ENCODE assay signal across 21 mouse cellular contexts in genomic region chr13:18875321-18875720, GRCm38 (mm10).
A peak's percentile ranks its signal among the peaks of the same experiment; 100 is the strongest.
DNase-seq lines count a peak whose midpoint lies in the region; ATAC-seq lines count a peak whose summit lies in the region.
"Had no signal": no experiment of that assay in that cellular context is flagged by ENCODE, and none has a peak within 500 bp of the region (broad histone marks: within the 10 kb centered on the region; RNA-seq: fewer than 3 reads in every experiment).

No protein-coding gene starts in this region.

- no peak overlapping the region for H3K4me2 ChIP-seq in kidney, embryonic 15.5 days
- no peak overlapping the region for H3K4me2 ChIP-seq in neural tube, embryonic 11.5 days (ENCODE audit: low read depth)
- H3K4me2 ChIP-seq in neural tube, embryonic 15.5 days: no peak overlapping the region
- H3K4me2 ChIP-seq in embryonic facial prominence, embryonic 14.5 days (ENCODE audit: low read depth, low read length): no peak overlapping the region
- H3K4me2 ChIP-seq: embryonic facial prominence, embryonic 15.5 days; hindbrain, embryonic 12.5 days; midbrain, embryonic 11.5 days had no signal

- no peaks in the 10 kb centered on the region for H3K4me1 ChIP-seq in kidney, embryonic 15.5 days
- no peaks in the 10 kb centered on the region for H3K4me1 ChIP-seq in neural tube, embryonic 11.5 days (ENCODE audit: control insufficient read depth, insufficient read depth, low read length)
- peaks cover 6% of the 10 kb centered on the region for H3K4me1 ChIP-seq in neural tube, embryonic 15.5 days
- H3K4me1 ChIP-seq in embryonic facial prominence, embryonic 14.5 days (ENCODE audit: control insufficient read depth, insufficient read depth, low read length): peaks cover 7% of the 10 kb centered on the region; the same call in 1 of the 2 replicates
- H3K4me1 ChIP-seq: embryonic facial prominence, embryonic 15.5 days; forebrain, embryonic 10.5 days; hindbrain, embryonic 12.5 days had no signal

- H3K9ac ChIP-seq in kidney, embryonic 15.5 days: no peak overlapping the region
- H3K9ac ChIP-seq in neural tube, embryonic 11.5 days (ENCODE audit: low read length): no peak overlapping the region
- no peak overlapping the region for H3K9ac ChIP-seq in neural tube, embryonic 15.5 days (replicated peaks)
- no peak overlapping the region for H3K9ac ChIP-seq in embryonic facial prominence, embryonic 14.5 days (ENCODE audit: low read depth, low read length)
- H3K9ac ChIP-seq: embryonic facial prominence, embryonic 15.5 days; hindbrain, embryonic 12.5 days had no signal

- peak; percentile 54; the same call in 1 of the 2 replicates for ATAC-seq in kidney, embryonic 15.5 days (replicated peaks; ENCODE audit: low FRiP score)
- ATAC-seq in neural tube, embryonic 11.5 days (ENCODE audit: insufficient read depth, low FRiP score, low TSS enrichment): no peak
- ATAC-seq in neural tube, embryonic 15.5 days (ENCODE audit: low FRiP score): no peak
- no peak for ATAC-seq in embryonic facial prominence, embryonic 14.5 days (ENCODE audit: low read depth)
- no peak for ATAC-seq in inflammation-experienced regulatory T-cells, adult 6 months
- ATAC-seq: forebrain, embryonic 16.5 days; lung, postnatal 0 days had no signal

- no peaks in the 10 kb centered on the region for H3K9me3 ChIP-seq in kidney, embryonic 15.5 days (replicated peaks)
- H3K9me3 ChIP-seq in neural tube, embryonic 11.5 days (ENCODE audit: control insufficient read depth, low read length): no peaks in the 10 kb centered on the region
- no peaks in the 10 kb centered on the region for H3K9me3 ChIP-seq in neural tube, embryonic 15.5 days (replicated peaks)
- no peaks in the 10 kb centered on the region for H3K9me3 ChIP-seq in embryonic facial prominence, embryonic 14.5 days (ENCODE audit: control insufficient read depth, low read length)
- H3K9me3 ChIP-seq: embryonic facial prominence, embryonic 15.5 days; forebrain, embryonic 10.5 days; hindbrain, embryonic 12.5 days had no signal

- H3K27me3 ChIP-seq in kidney, embryonic 15.5 days: no peaks in the 10 kb centered on the region
- no peaks in the 10 kb centered on the region for H3K27me3 ChIP-seq in neural tube, embryonic 11.5 days (ENCODE audit: control insufficient read depth, insufficient read depth, low read length)
- H3K27me3 ChIP-seq in neural tube, embryonic 15.5 days (replicated peaks): no peaks in the 10 kb centered on the region
- no peaks in the 10 kb centered on the region for H3K27me3 ChIP-seq in embryonic facial prominence, embryonic 14.5 days (replicated peaks; ENCODE audit: control insufficient read depth, insufficient read depth, low read length)
- H3K27me3 ChIP-seq: embryonic facial prominence, embryonic 15.5 days; hindbrain, embryonic 12.5 days had no signal

- no peak overlapping the region for H3K4me3 ChIP-seq in kidney, embryonic 15.5 days (replicated peaks)
- H3K4me3 ChIP-seq in neural tube, embryonic 11.5 days (ENCODE audit: low read depth, low read length): no peak overlapping the region
- no peak overlapping the region for H3K4me3 ChIP-seq in neural tube, embryonic 15.5 days (replicated peaks)
- H3K4me3 ChIP-seq in embryonic facial prominence, embryonic 14.5 days (ENCODE audit: low read depth, low read length): no peak overlapping the region
- H3K4me3 ChIP-seq: embryonic facial prominence, embryonic 15.5 days; forebrain, embryonic 10.5 days; heart, adult 2 months; hindbrain, embryonic 12.5 days had no signal

- H3K36me3 ChIP-seq in kidney, embryonic 15.5 days: no peaks in the 10 kb centered on the region
- no peaks in the 10 kb centered on the region for H3K36me3 ChIP-seq in neural tube, embryonic 11.5 days (ENCODE audit: control insufficient read depth, insufficient read depth, low read length)
- no peaks in the 10 kb centered on the region for H3K36me3 ChIP-seq in neural tube, embryonic 15.5 days
- H3K36me3 ChIP-seq in embryonic facial prominence, embryonic 14.5 days (ENCODE audit: control insufficient read depth, insufficient read depth, low read length): no peaks in the 10 kb centered on the region
- H3K36me3 ChIP-seq: embryonic facial prominence, embryonic 15.5 days; forebrain, embryonic 10.5 days; hindbrain, embryonic 12.5 days had no signal

- no peak for DNase-seq in kidney, postnatal 36 days
- peak; percentile 14 for DNase-seq in neural tube, embryonic 11.5 days (ENCODE audit: low spot score)
- peak; percentile 57 for DNase-seq in embryonic facial prominence, embryonic 14.5 days (ENCODE audit: low spot score)
- DNase-seq in c-Kit-positive CD71-positive TER-119-positive erythroid progenitor cells, embryonic 14.5 days (ENCODE audit: low spot score): no peak
- DNase-seq: adrenal gland, postnatal 25 days; cerebellum, adult 9-10 months; gastrocnemius, postnatal 36 days; heart, adult 2 months; kidney, adult 11 months; layer of hippocampus, adult 9-11 months; right cerebral cortex, postnatal 14 days; spleen, adult 18-20 months had no signal

- 8% methylated on average over 7 of the region's 7 CpGs for WGBS in kidney, embryonic 15.5 days
- 59% methylated on average over 7 of the region's 7 CpGs for WGBS in neural tube, embryonic 11.5 days
- WGBS in neural tube, embryonic 15.5 days: 55% methylated on average over 7 of the region's 7 CpGs
- 23% methylated on average over 7 of the region's 7 CpGs for WGBS in embryonic facial prominence, embryonic 14.5 days

- no peak overlapping the region for H3K27ac ChIP-seq in kidney, embryonic 15.5 days
- H3K27ac ChIP-seq in neural tube, embryonic 11.5 days (ENCODE audit: low read depth, low read length): no peak overlapping the region
- H3K27ac ChIP-seq in neural tube, embryonic 15.5 days (replicated peaks): no peak overlapping the region
- no peak overlapping the region for H3K27ac ChIP-seq in embryonic facial prominence, embryonic 14.5 days (replicated peaks; ENCODE audit: low read depth, low read length)
- H3K27ac ChIP-seq: embryonic facial prominence, embryonic 15.5 days; forebrain, embryonic 10.5 days; heart, adult 2 months; hindbrain, embryonic 12.5 days had no signal

Comparison
In these comparisons a context has a peak if more than half of its experiments do, and no peak if none do; other contexts are left out.
1. DNase-seq: peak in neural tube, embryonic 11.5 days (single experiment) and embryonic facial prominence, embryonic 14.5 days (single experiment); none in kidney, postnatal 36 days (0 of 2) and c-Kit-positive CD71-positive TER-119-positive erythroid progenitor cells, embryonic 14.5 days (single experiment).